Mouse (Mus musculus) kidney, postnatal 25 days (tissue): ENCODE measurements around the gene Clca1.
"Not testable (repeated sequence)": the region's sequence is repeated elsewhere in the genome, so short reads cannot be mapped to it uniquely, and the experiment has no call there.

Experiments used
- DNase-seq, 2 experiments: peaks; one replicate each; pipeline ENCODE4 v3.0.0; 2021; ENCODE audit warnings: mixed read lengths in 2 of 2

Clca1 gene

GRCm38 (mm10) chr3:145032676-145033075 is at the start of gene Clca1:
Gene Clca1, minus strand, starts transcription at chr3:145032776.
- DNase-seq, result no peak

GRCm38 (mm10) chr3:145080904-145081303 is 48.3 kb upstream of the Clca1 start:
- no peak for DNase-seq

GRCm38 (mm10) chr3:145078405-145078804 is 45.8 kb upstream of the Clca1 start:
- DNase-seq, result no peak

- DNase-seq, result no peak
Measured at GRCm38 (mm10) chr3:145072339-145072738, 39.8 kb upstream of the Clca1 start.

- DNase-seq, result no peak
Measured at GRCm38 (mm10) chr3:145068964-145069363, 36.4 kb upstream of the Clca1 start.

- not testable (repeated sequence) for DNase-seq
Measured at GRCm38 (mm10) chr3:145055138-145055537, 22.6 kb upstream of the Clca1 start.

GRCm38 (mm10) chr3:145049820-145050219 is 17.2 kb upstream of the Clca1 start:
- DNase-seq, result no peak

GRCm38 (mm10) chr3:145038813-145039212 is 6.2 kb upstream of the Clca1 start:
- no peak for DNase-seq

- no peak for DNase-seq
Measured at GRCm38 (mm10) chr3:145028036-145028435, 4.5 kb downstream of the Clca1 start.

- peak in 1 of 2 experiments; percentile 68 for DNase-seq
Measured at GRCm38 (mm10) chr3:145026750-145027149, 5.8 kb downstream of the Clca1 start.

GRCm38 (mm10) chr3:145017807-145018206 is 14.8 kb downstream of the Clca1 start:
- no peak for DNase-seq

- DNase-seq, result no peak
Measured at GRCm38 (mm10) chr3:145004422-145004821, 28.2 kb downstream of the Clca1 start.

- no peak for DNase-seq
Measured at GRCm38 (mm10) chr3:145000912-145001311, 31.7 kb downstream of the Clca1 start.

- no peak for DNase-seq
Measured at GRCm38 (mm10) chr3:144993055-144993454, 39.5 kb downstream of the Clca1 start.

- DNase-seq, result no peak
Measured at GRCm38 (mm10) chr3:144992618-144993017, 40.0 kb downstream of the Clca1 start.

- DNase-seq, result no peak
Measured at GRCm38 (mm10) chr3:144985890-144986289, 46.7 kb downstream of the Clca1 start.

- no peak for DNase-seq
Measured at GRCm38 (mm10) chr3:144980551-144980950, 52.0 kb downstream of the Clca1 start.

- DNase-seq, result no peak
Measured at GRCm38 (mm10) chr3:144977631-144978030, 54.9 kb downstream of the Clca1 start.

- no peak for DNase-seq
Measured at GRCm38 (mm10) chr3:144976091-144976490, 56.5 kb downstream of the Clca1 start.

GRCm38 (mm10) chr3:144974945-144975344 is 57.6 kb downstream of the Clca1 start, which contains the start of gene Clca4a:
Gene Clca4a, minus strand, starts transcription at chr3:144975045.
- DNase-seq, result no peak

GRCm38 (mm10) chr3:144971553-144972270 is 60.9 kb downstream of the Clca1 start:
- DNase-seq, result no peak

- no peak for DNase-seq
Measured at GRCm38 (mm10) chr3:144969755-144970154, 62.8 kb downstream of the Clca1 start.

GRCm38 (mm10) chr3:144966074-144966473 is 66.5 kb downstream of the Clca1 start:
- no peak for DNase-seq
